Mouse (Mus musculus) left cerebral cortex, postnatal 14 days (tissue): Measurements from ENCODE around the gene Olfr1359. TPM values are rescaled to one million over a fixed set of nuclear protein-coding genes. Genes with fewer than 3 reads are reported as not detected.
"Not testable (repeated sequence)": the region's sequence is repeated elsewhere in the genome, so short reads cannot be mapped to it uniquely, and the experiment has no call there.

ENCODE experiments used
- DNase-seq, 2 experiments: peaks; one replicate each; pipeline ENCODE4 v3.0.0; 2021 to 2022; ENCODE audit warnings: low spot score in 2 of 2, mixed read lengths in 1 of 2
- intact Hi-C: fragments of 180-260 bp; cut with DNase I; formaldehyde crosslinking; loops from one replicate; pipeline ENCODE4 v1.15.1; 2025
- total RNA-seq, 2 experiments: library from RNA; stranded (reverse); gene quantifications; 2 replicates each; pipeline ENCODE4 v1.2.3; 2021

Gene Olfr1359
- total RNA-seq, 2 experiments from 2014 or later: not detected

- DNase-seq: peak; percentile 75 to 89
- intact Hi-C loops: not testable (repeated sequence)
Observed at GRCm38 (mm10) chr13:21721757-21722372, 24.0 kb downstream of the Olfr1359 start, which contains the start of gene Hist1h2bm. Gene Hist1h2bm (plus strand): TSS chr13:21722044.

- DNase-seq: no peak
- intact Hi-C loops: no loop called here
Observed at GRCm38 (mm10) chr13:21722373-21722925, 24.5 kb downstream of the Olfr1359 start.

GRCm38 (mm10) chr13:21722993-21723836 lies 25.3 kb downstream of the Olfr1359 start:
- intact Hi-C loops: no loop called here
- no peak for DNase-seq

GRCm38 (mm10) chr13:21727948-21728572 lies 30.1 kb downstream of the Olfr1359 start:
- intact Hi-C loops: no loop called here
- DNase-seq: no peak

GRCm38 (mm10) chr13:21729544-21729943 lies 31.6 kb downstream of the Olfr1359 start:
- intact Hi-C loops: no loop called here
- no peak for DNase-seq

GRCm38 (mm10) chr13:21733466-21733865 lies 35.6 kb downstream of the Olfr1359 start:
- intact Hi-C loops: loop anchor here (2.0 kb wide), 1 partner anchor 19 kb away; no protein-coding TSS in a partner anchor
- DNase-seq: no peak

- intact Hi-C loops: no loop called here
- DNase-seq: peak; percentile 77 to 82
Observed at GRCm38 (mm10) chr13:21734010-21734905, 36.3 kb downstream of the Olfr1359 start.

- intact Hi-C loops: loop anchor here (1.0 kb wide), 1 partner anchor 15 kb away; the partner anchor contains the start of gene Hist1h4k
- peak; percentile 68 to 79 for DNase-seq
Observed at GRCm38 (mm10) chr13:21734906-21735767, 37.2 kb downstream of the Olfr1359 start, which contains the start of gene Hist1h4j. Gene Hist1h4j (plus strand): TSS chr13:21735064.

- no peak for DNase-seq
- intact Hi-C loops: no loop called here
Observed at GRCm38 (mm10) chr13:21745006-21745405, 47.1 kb downstream of the Olfr1359 start.

- intact Hi-C loops: loop anchor here (1.0 kb wide), 1 partner anchor 14 kb away; the partner anchor contains the start of gene Hist1h4j
- no peak for DNase-seq
Observed at GRCm38 (mm10) chr13:21749387-21750158, 51.7 kb downstream of the Olfr1359 start.

GRCm38 (mm10) chr13:21750159-21751017 lies 52.5 kb downstream of the Olfr1359 start, which contains the start of gene Hist1h4k:
Gene Hist1h4k (minus strand): TSS chr13:21750505.
- intact Hi-C loops: loop anchor here (1.0 kb wide), 1 partner anchor 15 kb away; the partner anchor contains the start of gene Hist1h4j
- peak; percentile 88 to 93 for DNase-seq

- intact Hi-C loops: no loop called here
- DNase-seq: no peak
Observed at GRCm38 (mm10) chr13:21751417-21751816, 53.5 kb downstream of the Olfr1359 start.

GRCm38 (mm10) chr13:21751827-21752226 lies 53.9 kb downstream of the Olfr1359 start:
- intact Hi-C loops: no loop called here
- DNase-seq: no peak

- intact Hi-C loops: no loop called here
- DNase-seq: no peak
Observed at GRCm38 (mm10) chr13:21752356-21752755, 54.4 kb downstream of the Olfr1359 start.

GRCm38 (mm10) chr13:21753051-21753523 lies 55.2 kb downstream of the Olfr1359 start:
- intact Hi-C loops: no loop called here
- DNase-seq: no peak
